Mouse (Mus musculus) limb, embryonic 15.5 days (tissue): ENCODE results near the gene Ptprs. TPM values are rescaled to one million over a fixed set of nuclear protein-coding genes. Genes with fewer than 3 reads are reported as not detected.
"Not testable (repeated sequence)": the region's sequence is repeated elsewhere in the genome, so short reads cannot be mapped to it uniquely, and the experiment has no call there.

Source experiments
- ATAC-seq: fragments of 200-750 bp; cut with Nextera tagmentation; 2 replicates; pipeline ENCODE4 v1.8.0; 2017; ENCODE audit warnings: low read depth, moderate TSS enrichment; ENCODE audit not compliant: insufficient number of reproducible peaks, low FRiP score, low TSS enrichment
- H3K27ac ChIP-seq: fragments of 300-500 bp; sonication (generic); 2 replicates; pipeline ENCODE4 v1.5.1; 2015; ENCODE audit warnings: moderate library complexity, mild to moderate bottlenecking, inconsistent platforms
- H3K27me3 ChIP-seq: fragments of 300-500 bp; sonication (generic); 2 replicates; pipeline ENCODE4 v1.6.1; 2015; ENCODE audit warnings: inconsistent platforms
- H3K36me3 ChIP-seq: fragments of 300-500 bp; sonication (generic); 2 replicates; pipeline ENCODE4 v1.6.1; 2015; ENCODE audit warnings: inconsistent platforms
- H3K4me1 ChIP-seq: fragments of 300-500 bp; sonication (generic); 2 replicates; pipeline ENCODE4 v1.6.1; 2015; ENCODE audit warnings: inconsistent platforms
- H3K4me2 ChIP-seq: fragments of 300-500 bp; sonication (generic); 2 replicates; pipeline ENCODE4 v1.6.1; 2015; ENCODE audit warnings: mild to moderate bottlenecking, inconsistent platforms
- H3K4me3 ChIP-seq: fragments of 300-500 bp; sonication (generic); 2 replicates; pipeline ENCODE4 v1.5.1; 2015; ENCODE audit warnings: mild to moderate bottlenecking, inconsistent platforms
- H3K9ac ChIP-seq: fragments of 300-500 bp; sonication (generic); 2 replicates; pipeline ENCODE4 v1.6.1; 2015; ENCODE audit warnings: inconsistent platforms
- H3K9me3 ChIP-seq: fragments of 300-500 bp; sonication (generic); 2 replicates; pipeline ENCODE4 v1.6.1; 2016; ENCODE audit warnings: inconsistent platforms
- WGBS: fragments of 180-500 bp; shearing (Covaris S2); methylation state at CpG from one replicate; pipeline ENCODE4 v1.1.7; 2015; 5-methylcytosine and 5-hydroxymethylcytosine counted together
- polyA plus RNA-seq: library from polyadenylated mRNA; unstranded; fragments of >200 nt; fragmentation: Nextera tagmentation; extraction: Ambion mirVana; gene quantifications from 2 replicates; pipeline ENCODE4 v1.2.1, GENCODE M21; 2015

The Ptprs gene
- polyA plus RNA-seq, 1 experiment from 2014 or later: 96.3 TPM

DNA sequence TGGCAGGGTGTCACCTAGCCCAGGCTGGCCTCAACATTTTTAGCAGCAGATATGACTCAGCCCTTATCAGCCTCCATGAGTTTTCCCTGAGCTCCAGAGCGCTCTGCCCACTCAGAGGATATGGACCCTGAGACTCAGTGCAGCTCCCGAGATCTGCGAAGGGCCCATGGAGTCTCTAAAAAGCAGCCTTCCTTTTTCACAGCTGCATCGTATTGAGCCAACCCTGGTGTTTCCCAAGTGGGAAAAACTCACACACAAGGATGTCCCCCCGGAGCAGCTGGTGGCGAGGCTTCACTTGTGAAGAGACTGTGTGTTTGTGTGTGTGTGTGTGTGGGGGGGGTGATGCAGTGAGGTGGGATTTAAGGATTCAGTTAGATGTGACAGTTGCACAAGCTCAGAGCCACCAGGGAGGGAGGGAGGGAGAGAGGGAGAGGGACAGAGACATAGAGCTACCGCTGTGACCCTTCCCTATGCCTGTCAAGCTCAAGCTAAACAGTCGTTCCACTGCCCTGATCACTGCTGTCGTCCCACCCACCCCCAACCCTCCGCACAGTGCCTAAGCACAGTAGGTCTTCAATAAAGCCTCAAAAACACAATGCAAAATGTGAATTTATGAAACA is 32.8 kb upstream of the Ptprs start:
- Histone ChIP-seq H3K36me3 (no peaks in the 10 kb centered on the region), H3K27me3 (peaks cover 55% of the 10 kb centered on the region), H3K9ac (no peak overlapping the region), H3K4me3 (no peak overlapping the region), H3K27ac (no peak overlapping the region), H3K4me1 (peaks cover 35% of the 10 kb centered on the region), H3K9me3 (no peaks in the 10 kb centered on the region), H3K4me2 (no peak overlapping the region)
- no peak for ATAC-seq
- WGBS: 48% methylated on average over 9 of the region's 10 CpGs

DNA sequence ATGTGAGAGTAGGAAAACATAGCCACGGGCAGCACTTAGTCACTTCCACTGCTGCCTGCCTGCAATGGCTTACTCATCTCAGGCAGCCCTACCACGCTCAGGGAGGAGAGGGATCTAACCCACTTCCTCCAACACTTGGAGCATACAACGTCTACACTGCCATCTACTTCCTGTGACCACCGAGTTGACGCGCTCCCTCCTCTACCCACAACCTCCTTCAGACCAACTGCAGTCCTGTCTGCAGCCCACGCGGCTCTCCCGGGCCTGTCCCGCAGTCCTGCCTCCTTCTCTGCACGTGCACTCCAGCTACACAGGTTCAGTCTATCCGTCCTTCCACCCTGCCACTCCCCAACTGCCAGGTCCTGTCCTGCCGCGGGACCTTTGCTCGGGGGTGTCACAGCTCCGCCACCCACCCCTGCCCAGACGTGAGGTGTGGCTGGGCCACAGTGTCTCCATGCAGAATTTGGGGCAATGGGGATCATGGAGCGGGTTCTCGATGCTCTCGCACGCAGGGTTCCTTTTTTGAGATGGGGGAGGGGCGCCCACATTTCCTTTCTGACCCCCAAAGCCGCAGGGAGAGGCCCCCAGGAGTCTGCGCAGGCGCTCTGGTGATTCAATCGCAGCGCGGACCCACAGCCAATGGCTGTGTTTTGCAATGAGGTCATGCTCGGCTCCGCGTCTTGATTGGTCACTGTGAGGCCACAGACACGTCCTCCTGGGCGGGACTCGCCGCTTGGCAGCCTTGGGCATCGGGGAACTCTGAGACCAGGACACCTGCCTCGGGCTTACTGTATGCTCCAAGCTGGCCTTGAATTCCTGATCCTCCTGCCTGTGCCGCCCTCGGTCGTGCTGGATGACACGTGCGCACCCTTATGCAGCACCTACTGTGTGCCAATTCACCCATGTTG is 31.1 kb upstream of the Ptprs start:
- peaks cover 37% of the 10 kb centered on the region for H3K4me1 ChIP-seq
- H3K27me3 ChIP-seq: peaks cover 41% of the 10 kb centered on the region
- H3K9ac ChIP-seq: peak overlapping the region; percentile 74
- under 1% methylated on average over 42 of the region's 42 CpGs for WGBS
- ATAC-seq: peak; percentile 95
- H3K27ac ChIP-seq: peak overlapping the region; percentile 94
- peak overlapping the region; percentile 97 for H3K4me2 ChIP-seq
- no peaks in the 10 kb centered on the region for H3K9me3 ChIP-seq
- H3K4me3 ChIP-seq: peak overlapping the region; percentile 58
- H3K36me3 ChIP-seq: no peaks in the 10 kb centered on the region

DNA sequence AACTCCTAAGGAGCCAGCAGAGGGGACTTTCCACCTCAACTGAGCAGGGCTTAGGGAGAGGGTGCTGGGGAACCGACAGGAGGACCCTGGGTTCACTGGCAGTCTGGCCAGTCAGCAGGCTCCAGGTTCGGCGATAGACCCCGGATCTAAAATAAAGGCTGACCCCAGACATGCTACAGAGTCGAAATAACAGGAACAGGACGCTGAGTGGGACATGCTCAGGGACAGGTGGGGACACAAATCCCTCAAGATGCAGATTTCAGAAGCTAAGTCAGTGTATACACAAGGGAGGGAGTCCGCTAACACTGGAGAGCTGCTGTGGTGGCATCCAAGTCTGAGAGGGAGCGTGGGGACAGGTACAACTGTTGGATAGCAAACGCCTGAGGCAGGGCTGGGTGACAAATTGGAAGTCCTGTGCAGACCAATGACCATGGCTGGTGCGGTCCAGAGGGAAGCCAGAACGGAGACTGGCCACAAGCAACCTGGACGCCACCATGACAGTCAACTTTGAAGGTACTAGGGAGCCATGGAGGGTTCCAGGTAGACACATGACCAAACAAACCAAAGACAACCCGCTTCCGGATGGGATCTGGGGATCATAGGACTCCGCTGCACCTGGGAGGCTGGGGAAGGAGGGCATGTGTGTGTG is 30.3 kb upstream of the Ptprs start:
- H3K9me3 ChIP-seq: no peaks in the 10 kb centered on the region
- H3K4me2 ChIP-seq: peak overlapping the region; percentile 97
- ATAC-seq: no peak
- peak overlapping the region; percentile 74; the same call in 1 of the 2 replicates for H3K9ac ChIP-seq
- peak overlapping the region; percentile 58 for H3K4me3 ChIP-seq
- H3K27ac ChIP-seq: peak overlapping the region; percentile 94
- H3K27me3 ChIP-seq: peaks cover 32% of the 10 kb centered on the region
- peaks cover 34% of the 10 kb centered on the region for H3K4me1 ChIP-seq
- no peaks in the 10 kb centered on the region for H3K36me3 ChIP-seq
- WGBS: 54% methylated on average over 15 of the region's 15 CpGs

DNA sequence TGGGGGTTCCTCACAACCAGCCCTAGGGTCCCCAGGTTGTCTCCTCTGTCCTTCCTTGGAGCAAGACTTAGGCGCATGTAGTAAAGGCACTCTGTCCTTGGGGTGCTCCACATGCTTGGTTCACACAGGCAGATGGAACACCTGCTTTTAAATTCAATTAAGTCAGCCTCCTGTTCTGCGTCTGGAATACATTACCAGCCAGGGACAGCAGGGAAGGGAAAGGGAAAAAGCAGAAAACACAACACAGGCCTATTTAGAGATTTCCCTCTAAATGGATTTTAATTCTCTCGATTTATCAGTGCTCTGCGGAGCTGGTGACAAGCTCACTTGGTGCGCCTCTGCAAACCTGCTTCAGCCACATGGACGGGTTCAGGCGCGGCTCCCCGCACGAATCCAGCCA is 29.1 kb upstream of the Ptprs start:
- no peak for ATAC-seq
- peaks cover 21% of the 10 kb centered on the region for H3K27me3 ChIP-seq
- no peak overlapping the region for H3K27ac ChIP-seq
- H3K9me3 ChIP-seq: no peaks in the 10 kb centered on the region
- no peak overlapping the region for H3K9ac ChIP-seq
- H3K4me1 ChIP-seq: peaks cover 25% of the 10 kb centered on the region
- no peak overlapping the region for H3K4me2 ChIP-seq
- no peaks in the 10 kb centered on the region for H3K36me3 ChIP-seq
- H3K4me3 ChIP-seq: no peak overlapping the region
- WGBS: 66% methylated on average over 10 of the region's 10 CpGs

GRCm38 (mm10) chr17:56502526-56502925 is 26.2 kb upstream of the Ptprs start:
- no peak overlapping the region for H3K4me3 ChIP-seq
- H3K4me1 ChIP-seq: peaks cover 13% of the 10 kb centered on the region
- no peak for ATAC-seq
- H3K27me3 ChIP-seq: no peaks in the 10 kb centered on the region
- H3K9ac ChIP-seq: no peak overlapping the region
- H3K36me3 ChIP-seq: no peaks in the 10 kb centered on the region
- 32% methylated on average over 9 of the region's 9 CpGs for WGBS
- no peak overlapping the region for H3K27ac ChIP-seq
- no peak overlapping the region for H3K4me2 ChIP-seq
- no peaks in the 10 kb centered on the region for H3K9me3 ChIP-seq

GRCm38 (mm10) chr17:56501635-56502400 is 25.5 kb upstream of the Ptprs start:
- not testable (repeated sequence) for H3K9ac ChIP-seq, H3K36me3 ChIP-seq, H3K4me1 ChIP-seq, H3K4me2 ChIP-seq, H3K27ac ChIP-seq, H3K9me3 ChIP-seq, ATAC-seq, H3K27me3 ChIP-seq, H3K4me3 ChIP-seq
- 45% methylated on average over 2 of the region's 2 CpGs for WGBS

GRCm38 (mm10) chr17:56499229-56499628 is 22.9 kb upstream of the Ptprs start:
- 76% methylated on average over 5 of the region's 5 CpGs for WGBS
- no peak for ATAC-seq
- H3K4me3 ChIP-seq: no peak overlapping the region

DNA sequence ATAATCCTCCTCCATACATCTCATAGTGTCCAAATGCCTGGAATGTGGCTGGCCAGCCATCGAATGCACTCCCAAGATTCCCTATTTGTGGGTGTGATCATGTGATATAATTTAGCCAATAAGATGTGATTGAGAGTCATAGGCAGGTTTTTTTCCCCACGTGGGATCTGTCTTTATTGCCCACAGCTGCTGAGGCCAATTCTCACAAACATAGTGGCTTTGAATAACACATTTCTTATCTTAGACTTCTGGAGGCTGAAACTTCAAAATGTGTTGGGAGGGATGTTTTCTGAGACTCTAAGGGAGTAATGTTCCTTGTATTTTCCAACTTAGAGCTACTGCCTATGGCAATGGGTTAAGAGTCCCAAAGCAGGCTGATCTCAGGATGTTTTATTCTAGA is 18.2 kb upstream of the Ptprs start:
- no peaks in the 10 kb centered on the region for H3K27me3 ChIP-seq
- 68% methylated on average over 2 of the region's 2 CpGs for WGBS
- ATAC-seq: no peak
- H3K4me3 ChIP-seq: no peak overlapping the region
- H3K36me3 ChIP-seq: no peaks in the 10 kb centered on the region
- H3K9ac ChIP-seq: no peak overlapping the region
- no peaks in the 10 kb centered on the region for H3K4me1 ChIP-seq
- H3K9me3 ChIP-seq: peaks cover 26% of the 10 kb centered on the region
- no peak overlapping the region for H3K4me2 ChIP-seq
- H3K27ac ChIP-seq: no peak overlapping the region

More at GRCm38 (mm10) chr17:56499229-56499628, 22.9 kb upstream of the Ptprs start:
- 0 out of 2 replicates have a peak, but pooled peaks cover 3% of the 10 kb centered on the region for H3K4me1 ChIP-seq
- no peak overlapping the region for H3K4me2 ChIP-seq
- no peaks in the 10 kb centered on the region for H3K27me3 ChIP-seq
- H3K9me3 ChIP-seq: peaks cover 9% of the 10 kb centered on the region; the same call in 1 of the 2 replicates
- H3K9ac ChIP-seq: no peak overlapping the region
- H3K36me3 ChIP-seq: no peaks in the 10 kb centered on the region
- no peak overlapping the region for H3K27ac ChIP-seq

GRCm38 (mm10) chr17:56493841-56494240 is 17.6 kb upstream of the Ptprs start:
- peaks cover 26% of the 10 kb centered on the region for H3K9me3 ChIP-seq
- no peak overlapping the region for H3K27ac ChIP-seq
- no peak overlapping the region for H3K9ac ChIP-seq
- no peaks in the 10 kb centered on the region for H3K27me3 ChIP-seq
- no peaks in the 10 kb centered on the region for H3K4me1 ChIP-seq
- H3K4me3 ChIP-seq: no peak overlapping the region
- H3K36me3 ChIP-seq: no peaks in the 10 kb centered on the region
- ATAC-seq: no peak
- H3K4me2 ChIP-seq: no peak overlapping the region
- 100% methylated on average over 2 of the region's 2 CpGs for WGBS

DNA sequence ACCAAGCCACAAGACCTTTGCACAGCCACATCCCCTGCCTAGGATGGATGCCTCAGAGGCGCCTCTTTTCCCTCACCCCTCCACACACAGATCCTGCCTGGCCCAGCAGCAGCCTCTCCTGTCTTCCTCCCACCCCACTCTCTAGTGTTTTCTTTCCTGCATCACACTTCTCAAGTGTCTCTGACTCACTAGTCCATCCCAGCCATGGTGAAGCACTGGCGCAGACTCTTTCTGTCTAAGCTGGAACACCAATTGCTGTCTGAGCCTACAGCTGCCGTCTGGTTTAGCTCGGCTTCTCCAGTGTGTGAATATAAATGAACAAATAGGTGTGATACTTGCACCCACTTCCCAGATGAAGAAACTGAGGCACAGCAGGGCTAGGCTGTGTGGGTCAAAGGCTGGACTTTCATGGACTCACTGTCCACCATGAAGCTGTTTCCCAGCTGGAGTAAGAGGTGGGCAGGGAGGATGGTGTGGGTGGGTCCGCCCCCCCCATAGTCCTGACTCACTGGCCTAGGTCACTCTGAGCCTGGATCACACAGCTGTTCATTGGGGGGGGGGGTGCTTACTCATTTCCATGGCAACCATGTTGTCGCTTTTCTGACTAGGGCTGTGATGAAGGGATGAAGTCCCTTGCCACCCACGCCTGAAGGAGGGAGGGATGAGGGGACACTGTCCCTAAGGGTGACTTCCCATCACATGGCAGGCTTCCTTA is 14.3 kb upstream of the Ptprs start:
- H3K27ac ChIP-seq: no peak overlapping the region
- no peak for ATAC-seq
- no peak overlapping the region for H3K9ac ChIP-seq
- no peaks in the 10 kb centered on the region for H3K27me3 ChIP-seq
- WGBS: 86% methylated on average over 7 of the region's 7 CpGs
- H3K9me3 ChIP-seq: peaks cover 26% of the 10 kb centered on the region
- no peak overlapping the region for H3K4me3 ChIP-seq
- peaks cover 15% of the 10 kb centered on the region; the same call in 1 of the 2 replicates for H3K4me1 ChIP-seq
- H3K36me3 ChIP-seq: no peaks in the 10 kb centered on the region
- no peak overlapping the region for H3K4me2 ChIP-seq

GRCm38 (mm10) chr17:56488028-56488427 is 11.7 kb upstream of the Ptprs start:
- no peaks in the 10 kb centered on the region for H3K27me3 ChIP-seq
- H3K9ac ChIP-seq: no peak overlapping the region
- peaks cover 7% of the 10 kb centered on the region; the same call in 1 of the 2 replicates for H3K9me3 ChIP-seq
- H3K36me3 ChIP-seq: no peaks in the 10 kb centered on the region
- H3K4me2 ChIP-seq: 0 out of 2 replicates have a peak overlapping the region, but pooled peaks have one; percentile 22
- H3K27ac ChIP-seq: no peak overlapping the region
- peaks cover 15% of the 10 kb centered on the region; the same call in 1 of the 2 replicates for H3K4me1 ChIP-seq
- no peak for ATAC-seq
- H3K4me3 ChIP-seq: no peak overlapping the region
- WGBS: 14% methylated on average over 12 of the region's 12 CpGs
